Mouse (Mus musculus): Measurements from ENCODE around the gene Hemgn. TPM values are rescaled to one million over a fixed set of nuclear protein-coding genes. Genes with fewer than 3 reads are reported as not detected.
A peak's percentile ranks its signal among the peaks of the same experiment; 100 is the strongest.

Gene Hemgn
- polyA plus RNA-seq, 1 experiment from 2014 or later = 13.6 TPM

- WGBS = under 1% methylated on average over 19 of the region's 19 CpGs
- DNase-seq (ENCODE audit: low spot score) = peak; percentile 71
- no peaks in the 10 kb centered on the region for H3K9me3 ChIP-seq
- peaks cover 54% of the 10 kb centered on the region for H3K27me3 ChIP-seq (replicated peaks; ENCODE audit: low read depth, poor library complexity, severe bottlenecking)
- H3K27ac ChIP-seq (replicated peaks) = peak overlapping the region; percentile 76
- peak overlapping the region; percentile 48 for H3K4me3 ChIP-seq
- H3K4me1 ChIP-seq = peaks cover 24% of the 10 kb centered on the region
- peaks cover 5% of the 10 kb centered on the region; the same call in 1 of the 2 replicates for H3K36me3 ChIP-seq (replicated peaks)
These were observed 42.3 kb downstream of the Hemgn start for GRCm38 (mm10) chr4:46371030-46371429.

- Histone ChIP-seq H3K27me3 (replicated peaks; ENCODE audit: low read depth, poor library complexity, severe bottlenecking) (peaks cover 59% of the 10 kb centered on the region), H3K4me1 (peaks cover 24% of the 10 kb centered on the region), H3K27ac (replicated peaks) (peak overlapping the region; percentile 10; the same call in 1 of the 2 replicates), H3K4me3 (peak overlapping the region; percentile 48; the same call in 1 of the 2 replicates), H3K36me3 (replicated peaks) (no peaks in the 10 kb centered on the region), H3K9me3 (no peaks in the 10 kb centered on the region)
- no peak for DNase-seq (ENCODE audit: low spot score)
- WGBS = 44% methylated on average over 6 of the region's 6 CpGs
These were observed 42.9 kb downstream of the Hemgn start for GRCm38 (mm10) chr4:46370406-46370805.

- peaks cover 20% of the 10 kb centered on the region for H3K4me1 ChIP-seq
- no peaks in the 10 kb centered on the region for H3K36me3 ChIP-seq (replicated peaks)
- H3K27me3 ChIP-seq (replicated peaks; ENCODE audit: low read depth, poor library complexity, severe bottlenecking) = peaks cover 66% of the 10 kb centered on the region
- no peak overlapping the region for H3K27ac ChIP-seq (replicated peaks)
- no peaks in the 10 kb centered on the region for H3K9me3 ChIP-seq
- no peak for DNase-seq (ENCODE audit: low spot score)
- WGBS = 63% methylated on average over 4 of the region's 4 CpGs
- H3K4me3 ChIP-seq = no peak overlapping the region
These were observed 44.2 kb downstream of the Hemgn start for GRCm38 (mm10) chr4:46369070-46369469.

GRCm38 (mm10) chr4:46367487-46367959 lies 45.8 kb downstream of the Hemgn start:
- H3K36me3 ChIP-seq (replicated peaks) = no peaks in the 10 kb centered on the region
- H3K4me1 ChIP-seq = peaks cover 20% of the 10 kb centered on the region
- H3K27me3 ChIP-seq (replicated peaks; ENCODE audit: low read depth, poor library complexity, severe bottlenecking) = peaks cover 66% of the 10 kb centered on the region
- no peak overlapping the region for H3K27ac ChIP-seq (replicated peaks)
- no peaks in the 10 kb centered on the region for H3K9me3 ChIP-seq
- no peak for DNase-seq (ENCODE audit: low spot score)
- 17% methylated on average over 12 of the region's 12 CpGs for WGBS
- H3K4me3 ChIP-seq = no peak overlapping the region

GRCm38 (mm10) chr4:46364360-46364759 lies 48.9 kb downstream of the Hemgn start:
- WGBS = 77% methylated on average over 2 of the region's 2 CpGs
- no peak for DNase-seq (ENCODE audit: low spot score)

GRCm38 (mm10) chr4:46361258-46361657 lies 52.0 kb downstream of the Hemgn start:
- WGBS = 76% methylated on average over 5 of the region's 5 CpGs
- Histone ChIP-seq H3K4me3 (no peak overlapping the region), H3K9me3 (no peaks in the 10 kb centered on the region), H3K36me3 (replicated peaks) (no peaks in the 10 kb centered on the region), H3K4me1 (no peaks in the 10 kb centered on the region), H3K27me3 (replicated peaks; ENCODE audit: low read depth, poor library complexity, severe bottlenecking) (peaks cover 29% of the 10 kb centered on the region), H3K27ac (replicated peaks) (no peak overlapping the region)
- DNase-seq (ENCODE audit: low spot score) = no peak

More at GRCm38 (mm10) chr4:46364360-46364759, 48.9 kb downstream of the Hemgn start:
- H3K27ac ChIP-seq (replicated peaks) = no peak overlapping the region
- peaks cover 42% of the 10 kb centered on the region for H3K27me3 ChIP-seq (replicated peaks; ENCODE audit: low read depth, poor library complexity, severe bottlenecking)
- H3K36me3 ChIP-seq (replicated peaks) = no peaks in the 10 kb centered on the region
- no peaks in the 10 kb centered on the region for H3K9me3 ChIP-seq
- no peak overlapping the region for H3K4me3 ChIP-seq
- H3K4me1 ChIP-seq = peaks cover 7% of the 10 kb centered on the region; the same call in 1 of the 2 replicates

GRCm38 (mm10) chr4:46359539-46360253 lies 53.6 kb downstream of the Hemgn start:
- peaks cover 30% of the 10 kb centered on the region for H3K27me3 ChIP-seq (replicated peaks; ENCODE audit: low read depth, poor library complexity, severe bottlenecking)
- no peak overlapping the region for H3K4me3 ChIP-seq
- WGBS = 81% methylated on average over 12 of the region's 12 CpGs
- H3K36me3 ChIP-seq (replicated peaks) = no peaks in the 10 kb centered on the region
- DNase-seq (ENCODE audit: low spot score) = no peak
- H3K9me3 ChIP-seq = no peaks in the 10 kb centered on the region
- H3K27ac ChIP-seq (replicated peaks) = no peak overlapping the region
- H3K4me1 ChIP-seq = no peaks in the 10 kb centered on the region

- Histone ChIP-seq H3K9me3 (no peaks in the 10 kb centered on the region), H3K27ac (replicated peaks) (no peak overlapping the region), H3K4me1 (peaks cover 20% of the 10 kb centered on the region), H3K4me3 (no peak overlapping the region), H3K27me3 (replicated peaks; ENCODE audit: low read depth, poor library complexity, severe bottlenecking) (peaks cover 59% of the 10 kb centered on the region), H3K36me3 (replicated peaks) (no peaks in the 10 kb centered on the region)
- DNase-seq (ENCODE audit: low spot score) = peak; percentile 83
- WGBS = 47% methylated on average over 12 of the region's 12 CpGs
These were observed 56.8 kb downstream of the Hemgn start for GRCm38 (mm10) chr4:46356351-46357133.

GRCm38 (mm10) chr4:46353045-46353444 lies 60.3 kb downstream of the Hemgn start:
- no peaks in the 10 kb centered on the region for H3K9me3 ChIP-seq
- 6% methylated on average over 10 of the region's 10 CpGs for WGBS
- peaks cover 20% of the 10 kb centered on the region for H3K4me1 ChIP-seq
- peak overlapping the region; percentile 71 for H3K27ac ChIP-seq (replicated peaks)
- peaks cover 93% of the 10 kb centered on the region for H3K27me3 ChIP-seq (replicated peaks; ENCODE audit: low read depth, poor library complexity, severe bottlenecking)
- H3K36me3 ChIP-seq (replicated peaks) = no peaks in the 10 kb centered on the region
- DNase-seq (ENCODE audit: low spot score) = peak; percentile 56
- peak overlapping the region; percentile 28; the same call in 1 of the 2 replicates for H3K4me3 ChIP-seq

- peaks cover 22% of the 10 kb centered on the region for H3K4me1 ChIP-seq
- no peak for DNase-seq (ENCODE audit: low spot score)
These were observed 63.8 kb downstream of the Hemgn start for GRCm38 (mm10) chr4:46349530-46349929.

GRCm38 (mm10) chr4:46348897-46349296 lies 64.4 kb downstream of the Hemgn start:
- no peak overlapping the region for H3K27ac ChIP-seq (replicated peaks)
- WGBS = 16% methylated on average over 9 of the region's 9 CpGs
- H3K27me3 ChIP-seq (replicated peaks; ENCODE audit: low read depth, poor library complexity, severe bottlenecking) = peaks cover 100% of the 10 kb centered on the region
- H3K4me3 ChIP-seq = no peak overlapping the region
- DNase-seq (ENCODE audit: low spot score) = no peak
- H3K9me3 ChIP-seq = no peaks in the 10 kb centered on the region
- peaks cover 27% of the 10 kb centered on the region for H3K4me1 ChIP-seq
- H3K36me3 ChIP-seq (replicated peaks) = no peaks in the 10 kb centered on the region

More at GRCm38 (mm10) chr4:46349530-46349929, 63.8 kb downstream of the Hemgn start:
- 43% methylated on average over 5 of the region's 5 CpGs for WGBS
- no peaks in the 10 kb centered on the region for H3K9me3 ChIP-seq
- H3K27me3 ChIP-seq (replicated peaks; ENCODE audit: low read depth, poor library complexity, severe bottlenecking) = peaks cover 98% of the 10 kb centered on the region
- H3K36me3 ChIP-seq (replicated peaks) = no peaks in the 10 kb centered on the region
- H3K27ac ChIP-seq (replicated peaks) = no peak overlapping the region
- no peak overlapping the region for H3K4me3 ChIP-seq

- no peaks in the 10 kb centered on the region for H3K9me3 ChIP-seq
- WGBS = 1% methylated on average over 41 of the region's 41 CpGs
- H3K36me3 ChIP-seq (replicated peaks) = no peaks in the 10 kb centered on the region
- peak overlapping the region; percentile 32 for H3K4me3 ChIP-seq
- no peak overlapping the region for H3K27ac ChIP-seq (replicated peaks)
- H3K4me1 ChIP-seq = peaks cover 27% of the 10 kb centered on the region
- peaks cover 100% of the 10 kb centered on the region for H3K27me3 ChIP-seq (replicated peaks; ENCODE audit: low read depth, poor library complexity, severe bottlenecking)
- DNase-seq (ENCODE audit: low spot score) = peak; percentile 51
These were observed 65.5 kb downstream of the Hemgn start for GRCm38 (mm10) chr4:46347580-46348515.
